Comparison of ENCODE assay signal across 30 mouse cellular contexts in genomic region chr9:76593841-76594240, GRCm38 (mm10). TPM values are rescaled to one million over a fixed set of nuclear protein-coding genes. Genes with fewer than 3 reads are reported as not detected.
"Had no signal": no experiment of that assay in that cellular context is flagged by ENCODE, and none has a peak within 500 bp of the region (broad histone marks: within the 10 kb centered on the region; RNA-seq: fewer than 3 reads in every experiment).

No protein-coding gene starts in this region.

- H3K9ac ChIP-seq: heart, embryonic 12.5 days; hindbrain, embryonic 12.5 days; hindbrain, embryonic 14.5 days; kidney, embryonic 15.5 days; limb, embryonic 12.5 days; liver, embryonic 13.5 days had no signal

- H3K4me2 ChIP-seq: heart, embryonic 12.5 days; hindbrain, embryonic 12.5 days; hindbrain, embryonic 14.5 days; kidney, embryonic 15.5 days; limb, embryonic 12.5 days; liver, embryonic 11.5 days; liver, embryonic 13.5 days had no signal

- H3K4me3 ChIP-seq: heart, embryonic 10.5 days; heart, embryonic 12.5 days; hindbrain, embryonic 10.5 days; hindbrain, embryonic 12.5 days; kidney, embryonic 15.5 days; left cerebral cortex, adult 2 months; limb, embryonic 10.5 days; limb, embryonic 12.5 days; liver, embryonic 13.5 days had no signal

- H3K27me3 ChIP-seq: heart, embryonic 12.5 days; hindbrain, embryonic 12.5 days; kidney, embryonic 15.5 days; limb, embryonic 12.5 days; liver, embryonic 13.5 days had no signal

- ATAC-seq: hindbrain, embryonic 16.5 days; inflammation-experienced regulatory T-cells, adult 6 months had no signal

- DNase-seq: gastrocnemius, postnatal 25 days; heart, adult 18-20 months; heart, postnatal 10 days; heart, postnatal 4 days; kidney, adult 11 months; kidney, adult 2 months; kidney, adult 9 months; kidney, postnatal 14 days; kidney, postnatal 36 days; layer of hippocampus, adult 9-11 months; layer of hippocampus, postnatal 36 days; liver; liver, embryonic 13.5 days had no signal

- H3K9me3 ChIP-seq: heart, embryonic 10.5 days; heart, embryonic 12.5 days; hindbrain, embryonic 10.5 days; hindbrain, embryonic 12.5 days; kidney, embryonic 15.5 days; limb, embryonic 10.5 days; limb, embryonic 12.5 days; liver, embryonic 13.5 days had no signal

- H3K27ac ChIP-seq: heart, embryonic 10.5 days; hindbrain, embryonic 10.5 days; hindbrain, embryonic 12.5 days; hindbrain, embryonic 14.5 days; kidney, embryonic 15.5 days; kidney, postnatal 0 days; left cerebral cortex, adult 2 months; limb, embryonic 10.5 days; limb, embryonic 12.5 days; liver, embryonic 13.5 days had no signal

- H3K36me3 ChIP-seq: heart, embryonic 10.5 days; heart, embryonic 12.5 days; hindbrain, embryonic 10.5 days; hindbrain, embryonic 12.5 days; kidney, embryonic 15.5 days; limb, embryonic 10.5 days; limb, embryonic 12.5 days; liver, embryonic 13.5 days had no signal

- H3K4me1 ChIP-seq: hindbrain, embryonic 10.5 days; hindbrain, embryonic 12.5 days; kidney, embryonic 15.5 days; limb, embryonic 10.5 days; limb, embryonic 12.5 days; liver, embryonic 13.5 days had no signal

RNA-seq across cellular contexts. Expression of gene Fam83b, which starts 26.9 kb away (rescaled TPM):
- total RNA-seq: gastrocnemius, adult 18-20 months; gastrocnemius, adult 8-10 months; gastrocnemius, postnatal 25 days; gastrocnemius, postnatal 4 days; granulocyte monocyte progenitor cell, adult 5-6 weeks; left cerebral cortex, adult 2 months had no signal
- polyA plus RNA-seq: inflammation-experienced regulatory T-cells, adult 6 months had no signal
